Mouse (Mus musculus) neural tube, postnatal 0 days (tissue): ENCODE results near the gene Cask. TPM values are rescaled to one million over a fixed set of nuclear protein-coding genes. Genes with fewer than 3 reads are reported as not detected.

Experiments
- microRNA-seq: library from miRNA; unstranded; fragments of <30 nt; microRNA quantifications from one replicate; pipeline ENCODE4, GENCODE M21; 2016
- polyA plus RNA-seq: library from polyadenylated mRNA; unstranded; fragments of >200 nt; fragmentation: Nextera tagmentation; extraction: Ambion mirVana; gene quantifications from 2 replicates; pipeline ENCODE4 v1.2.1, GENCODE M21; 2015

Cask gene
- polyA plus RNA-seq, result 61.1 and 67.6 TPM in 2 replicates

GRCm38 (mm10) chrX:13851285-13851684 lies at the start of gene Cask:
TSS of gene Cask (minus strand) at chrX:13851367.

DNA sequence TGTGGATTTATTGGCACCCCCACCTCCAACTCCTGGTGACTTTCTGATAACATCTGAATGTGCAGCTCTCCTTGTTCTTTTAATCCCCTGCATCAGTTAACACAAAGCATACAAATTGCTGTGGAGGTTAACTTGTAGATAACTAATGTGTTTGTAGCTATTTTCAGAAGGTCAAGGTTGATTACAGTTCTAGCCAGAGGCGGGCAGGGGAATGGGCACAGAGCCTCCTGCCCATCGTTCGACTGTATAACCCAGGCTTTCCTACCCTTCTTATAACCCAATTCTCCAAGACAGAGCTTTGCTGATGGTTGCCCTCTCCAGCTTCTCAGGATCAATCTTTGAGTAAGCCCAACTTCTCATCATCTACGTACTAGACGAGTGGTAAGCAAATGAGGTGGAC lies 190.1 kb downstream of the Cask start, which contains the start of gene Gpr82:
Gpr82 (plus strand) TSS at position 301 of the 400 bp plus-strand sequence.

GRCm38 (mm10) chrX:13631599-13632283 lies 219.4 kb downstream of the Cask start, which contains the start of gene Gpr34:
TSS of gene Gpr34 (plus strand) at chrX:13632089.

Small RNAs within 50 kb of the gene (microRNA-seq; reads per million reads assigned to microRNA genes)
- not detected for gene Gm25246

Other genes with a start within 250 kb of the Cask start
- gene Gpr34, start 219.3 kb downstream of the Cask start, polyA plus RNA-seq, result 7.0 and 8.6 TPM in 2 replicates
- gene Gpr82, start 190.0 kb downstream of the Cask start, polyA plus RNA-seq, result 0.23 and 0.50 TPM in 2 replicates